Mouse (Mus musculus) heart, embryonic 14.5 days (tissue): ENCODE measurements at regions not wholly inside any gene's neighbourhood (a gene's known extent, or its start where the extent isn't known, plus 50 kb on each side); places are given as distances from the start of the nearest gene placed in this dataset.
"Not testable (repeated sequence)": the region's sequence is repeated elsewhere in the genome, so short reads cannot be mapped to it uniquely, and the experiment has no call there.

ENCODE experiments used
- ATAC-seq: fragments of 200-750 bp; cut with Nextera tagmentation; 2 replicates; pipeline ENCODE4 v1.8.0; 2017; ENCODE audit warnings: low read depth, moderate TSS enrichment; ENCODE audit not compliant: insufficient number of reproducible peaks, insufficient read depth, low FRiP score
- H3K27ac ChIP-seq, 2 experiments: fragments of 200-500 bp in 1 of 2; fragments of 300-500 bp in 1 of 2; sonication (generic) in 1 of 2; replicated peaks in 1 of 2; 2 replicates each; pipeline ENCODE4 v1.5.1; 2012 to 2014; ENCODE audit warnings: low read depth in 2 of 2, low read length in 2 of 2, control low read depth in 1 of 2, mild to moderate bottlenecking in 1 of 2, mixed read lengths in 1 of 2; ENCODE audit not compliant: control insufficient read depth in 1 of 2, insufficient read depth in 1 of 2
- H3K27me3 ChIP-seq: fragments of 300-500 bp; sonication (generic); 2 replicates; pipeline ENCODE4 v1.6.1; 2014; ENCODE audit warnings: mild to moderate bottlenecking, low read length, control low read depth; ENCODE audit not compliant: control insufficient read depth, insufficient read depth
- H3K36me3 ChIP-seq: fragments of 300-500 bp; sonication (generic); 2 replicates; pipeline ENCODE4 v1.6.1; 2014; ENCODE audit warnings: mild to moderate bottlenecking, control low read depth, low read length, mixed read lengths; ENCODE audit not compliant: control insufficient read depth, insufficient read depth
- H3K4me1 ChIP-seq, 2 experiments: fragments of 200-500 bp in 1 of 2; fragments of 300-500 bp in 1 of 2; sonication (generic) in 1 of 2; 2 replicates each; pipeline ENCODE4 v1.6.1; 2012 to 2014; ENCODE audit warnings: low read length in 2 of 2, control low read depth in 1 of 2, mixed read lengths in 1 of 2; ENCODE audit not compliant: control insufficient read depth in 2 of 2, insufficient read depth in 2 of 2
- H3K4me2 ChIP-seq: fragments of 300-500 bp; sonication (generic); 2 replicates; pipeline ENCODE4 v1.6.1; 2014; ENCODE audit warnings: mild to moderate bottlenecking, low read length
- H3K4me3 ChIP-seq, 2 experiments: fragments of 200-500 bp in 1 of 2; fragments of 300-500 bp in 1 of 2; sonication (generic) in 1 of 2; 2 replicates each; pipeline ENCODE4 v1.5.1; 2012 to 2014; ENCODE audit warnings: low read length in 2 of 2, mild to moderate bottlenecking in 2 of 2, control low read depth in 1 of 2, low read depth in 1 of 2, moderate library complexity in 1 of 2; ENCODE audit not compliant: control insufficient read depth in 1 of 2, insufficient read depth in 1 of 2
- H3K9ac ChIP-seq: fragments of 300-500 bp; sonication (generic); 2 replicates; pipeline ENCODE4 v1.6.1; 2014; ENCODE audit warnings: mild to moderate bottlenecking, low read length
- H3K9me3 ChIP-seq: fragments of 300-500 bp; sonication (generic); 2 replicates; pipeline ENCODE4 v1.6.1; 2016; ENCODE audit warnings: low read length, control low read depth; ENCODE audit not compliant: control insufficient read depth
- WGBS: fragments of 180-500 bp; shearing (Covaris S2); extraction: QIAGEN DNeasy Blood & Tissue Kit; methylation state at CpG from one replicate; pipeline ENCODE4 v1.1.7; 2014; 5-methylcytosine and 5-hydroxymethylcytosine counted together

GRCm38 (mm10) chr13:66802558-66802957 is 102.2 kb upstream of the Gm10767 start:
- H3K27ac ChIP-seq, H3K27me3 ChIP-seq, H3K9ac ChIP-seq, H3K4me2 ChIP-seq, H3K9me3 ChIP-seq, H3K4me3 ChIP-seq, H3K4me1 ChIP-seq, H3K36me3 ChIP-seq, ATAC-seq: not testable (repeated sequence)
- 72% methylated on average over 3 of the region's 3 CpGs for WGBS

- Histone ChIP-seq H3K4me2 (peak overlapping the region; percentile 44), H3K4me3 (peak overlapping the region in 1 of 2 experiments; percentile 5; a peak in 1 of 4 replicates)
- not testable (repeated sequence) for H3K27me3 ChIP-seq, H3K36me3 ChIP-seq, ATAC-seq, H3K4me1 ChIP-seq, H3K9me3 ChIP-seq, H3K27ac ChIP-seq, H3K9ac ChIP-seq
- WGBS: 5% methylated on average over 25 of the region's 30 CpGs
Measured at GRCm38 (mm10) chr13:66807661-66808060, 97.1 kb upstream of the Gm10767 start.
